Mouse (Mus musculus) macrophage (primary cell): ENCODE results near the gene Gm6588. TPM values are rescaled to one million over a fixed set of nuclear protein-coding genes. Genes with fewer than 3 reads are reported as not detected.
"Not testable (repeated sequence)": the region's sequence is repeated elsewhere in the genome, so short reads cannot be mapped to it uniquely, and the experiment has no call there.

Source experiments
- H3K27ac ChIP-seq: fragments of 350-480 bp; formaldehyde crosslinking; 2 replicates; pipeline ENCODE4 v1.9.0; 2021
- H3K36me3 ChIP-seq: fragments of 350-480 bp; formaldehyde crosslinking; 2 replicates; pipeline ENCODE4 v1.9.0; 2021; ENCODE audit errors: inconsistent target
- H3K4me3 ChIP-seq: fragments of 350-480 bp; formaldehyde crosslinking; 2 replicates; pipeline ENCODE4 v1.9.0; 2021; ENCODE audit errors: inconsistent target
- H3K79me2 ChIP-seq: fragments of 350-480 bp; formaldehyde crosslinking; 2 replicates; pipeline ENCODE4 v1.9.0; 2021; ENCODE audit errors: inconsistent target
- WGBS: methylation state at CpG from one replicate; pipeline ENCODE4 v1.1.7; 2026; ENCODE audit warnings: inconsistent platforms; ENCODE audit not compliant: missing documents; 5-methylcytosine and 5-hydroxymethylcytosine counted together
- polyA plus RNA-seq: library from polyadenylated mRNA; stranded (reverse); fragments of 250-400 nt; gene quantifications from 3 replicates; pipeline ENCODE4 v1.2.4, GENCODE M21; 2018; ENCODE audit warnings: inconsistent platforms
- total RNA-seq, 78 experiments: library from RNA; depleted of rRNA; stranded (reverse); fragments of 250-400 nt; gene quantifications; 1 replicate in 9 of 78; 2 replicates in 24 of 78; 3 replicates in 43 of 78; 4 replicates in 2 of 78; pipeline ENCODE4 v1.2.4; 2018; ENCODE audit warnings: inconsistent platforms in 56 of 78

Gene Gm6588
- total RNA-seq (2018; cell fraction: chromatin; rRNA removed) = not detected
- total RNA-seq (2018; cell fraction: cytosol; rRNA removed) = not detected
- not detected for total RNA-seq (2018; cell fraction: nucleus; rRNA removed)
- not detected in 3 replicates for polyA plus RNA-seq

DNA sequence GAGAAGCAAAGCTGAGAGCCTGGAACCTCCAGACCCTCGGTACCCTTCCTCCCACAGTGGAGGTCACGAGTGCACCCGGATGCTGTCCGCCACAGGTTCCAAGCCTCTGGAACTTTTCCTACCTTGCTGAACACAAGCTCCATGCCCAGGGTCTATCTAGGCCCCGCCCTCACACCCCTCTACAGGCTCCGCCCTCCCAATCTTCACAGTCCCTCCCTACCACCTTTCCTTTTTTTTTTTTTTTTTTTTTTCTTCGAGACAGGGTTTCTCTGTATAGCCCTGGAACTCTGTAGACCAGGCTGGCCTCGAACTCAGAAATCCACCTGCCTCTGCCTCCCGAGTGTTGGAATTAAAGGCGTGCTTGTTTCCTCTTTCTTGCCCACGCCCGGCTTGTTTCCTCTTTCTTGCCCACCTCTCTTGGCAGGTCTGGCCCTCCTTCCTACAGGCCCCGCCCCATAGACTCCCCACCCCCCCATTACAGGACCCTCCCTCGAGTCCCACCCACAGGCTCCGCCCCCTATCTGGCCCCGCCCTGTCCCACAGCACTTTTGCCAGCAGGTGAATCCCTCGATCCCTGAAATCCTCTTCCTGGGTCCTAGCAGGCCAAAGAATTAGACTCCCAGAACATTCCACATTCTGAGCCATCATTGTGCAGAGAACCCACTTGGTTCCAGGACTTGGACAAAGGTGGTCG is at the start of gene Gm6588:
TSS of gene Gm6588 (plus strand) at position 680 of the 694 bp plus-strand sequence.
- H3K4me3 ChIP-seq = no peak within 1 kb of the TSS
- 66% methylated on average over 12 of the region's 18 CpGs for WGBS
- H3K79me2 ChIP-seq = no peaks in the 10 kb centered on the region
- no peaks in the 10 kb centered on the region for H3K36me3 ChIP-seq
- no peak within 1 kb of the TSS for H3K27ac ChIP-seq

DNA sequence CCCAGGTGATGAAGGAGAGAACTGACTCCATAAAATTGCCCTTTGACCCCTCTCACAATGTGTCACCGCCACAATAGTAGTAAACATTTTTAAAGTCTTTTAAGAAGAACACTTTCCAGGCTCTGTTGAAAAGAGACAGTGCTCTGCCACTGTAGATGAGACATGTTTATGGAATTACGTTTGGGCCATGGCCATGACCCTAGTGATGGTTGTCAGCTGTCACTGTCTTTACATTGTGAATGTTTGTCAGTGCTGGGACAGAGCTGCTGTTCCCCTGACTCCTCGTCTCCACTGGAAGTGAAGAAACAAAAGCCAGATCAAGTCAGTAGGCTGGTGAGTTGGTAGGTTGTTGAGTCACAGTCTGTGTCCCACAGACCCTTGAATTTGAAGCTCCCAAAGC is 46.8 kb upstream of the Gm6588 start:
- no peaks in the 10 kb centered on the region for H3K79me2 ChIP-seq
- H3K4me3 ChIP-seq = no peak overlapping the region
- H3K27ac ChIP-seq = no peak overlapping the region
- no peaks in the 10 kb centered on the region for H3K36me3 ChIP-seq
- 75% methylated on average over 3 of the region's 3 CpGs for WGBS

DNA sequence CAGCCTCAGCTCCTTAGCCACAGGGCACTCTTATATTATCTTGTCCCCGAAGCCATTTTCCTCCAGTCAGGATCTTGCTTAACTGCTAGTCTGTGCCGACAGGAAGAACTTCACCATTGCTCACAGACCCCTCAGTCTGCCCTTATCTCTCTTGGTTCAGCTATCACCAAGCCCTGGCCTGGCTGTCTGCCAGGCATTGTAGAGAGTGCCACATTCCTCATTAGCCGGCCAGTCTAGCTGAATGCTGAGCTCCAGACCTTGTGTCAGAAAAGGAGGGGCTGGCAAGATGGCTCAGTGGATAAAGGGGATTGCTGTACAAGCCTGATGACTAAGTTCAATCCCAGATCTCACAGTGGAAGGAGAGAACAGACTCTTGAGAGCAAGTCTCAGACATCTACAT is 43.2 kb upstream of the Gm6588 start:
- no peaks in the 10 kb centered on the region for H3K79me2 ChIP-seq
- no peak overlapping the region for H3K27ac ChIP-seq
- no peak overlapping the region for H3K4me3 ChIP-seq
- no peaks in the 10 kb centered on the region for H3K36me3 ChIP-seq
- WGBS = 46% methylated on average over 3 of the region's 3 CpGs

DNA sequence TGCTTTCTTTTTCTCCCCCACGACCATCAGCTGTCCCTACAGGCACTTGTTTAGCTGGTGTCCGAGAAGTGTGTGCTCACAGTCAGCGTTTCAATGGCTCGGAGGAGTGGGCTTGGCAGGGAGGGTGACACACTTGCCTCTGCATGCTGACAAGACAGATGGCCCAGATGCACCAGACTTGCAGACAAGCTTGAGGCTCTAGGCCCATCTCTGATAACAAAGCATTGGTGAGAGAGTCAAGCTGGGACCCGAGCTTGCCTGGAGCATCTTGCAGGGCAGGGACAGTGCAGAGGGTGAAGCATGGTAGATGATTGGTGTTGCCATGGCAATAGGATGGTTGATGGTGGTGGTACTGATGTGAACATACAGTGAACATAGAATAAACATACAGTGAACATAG is 40.0 kb upstream of the Gm6588 start:
- Histone ChIP-seq H3K4me3 (no peak overlapping the region), H3K27ac (no peak overlapping the region)
- WGBS = 70% methylated on average over 5 of the region's 5 CpGs

DNA sequence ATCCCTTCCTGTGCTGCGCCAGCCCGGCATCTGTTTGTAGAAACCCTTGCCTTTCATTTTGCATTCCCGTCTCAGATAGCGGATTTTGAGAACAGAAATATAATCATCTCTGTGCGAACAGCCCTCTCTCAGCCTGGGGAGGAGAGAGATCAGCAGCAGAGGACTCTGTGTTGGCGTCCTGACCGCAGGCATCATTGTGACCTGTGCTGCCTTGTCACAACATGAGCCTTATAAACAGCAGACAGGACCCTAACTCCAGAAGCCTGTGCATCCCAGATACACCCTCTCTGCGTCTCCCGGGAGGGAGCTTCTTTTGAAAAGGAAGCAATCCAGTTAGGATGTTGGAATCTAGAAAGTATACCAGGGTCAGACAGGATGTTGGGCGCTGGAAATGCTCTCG is 38.2 kb upstream of the Gm6588 start:
- WGBS = 56% methylated on average over 11 of the region's 11 CpGs
- Histone ChIP-seq H3K79me2 (no peaks in the 10 kb centered on the region), H3K36me3 (no peaks in the 10 kb centered on the region), H3K4me3 (no peak overlapping the region), H3K27ac (no peak overlapping the region)

More for the DNA sequence above, 40.0 kb upstream of the Gm6588 start:
- H3K36me3 ChIP-seq = no peaks in the 10 kb centered on the region
- H3K79me2 ChIP-seq = no peaks in the 10 kb centered on the region

DNA sequence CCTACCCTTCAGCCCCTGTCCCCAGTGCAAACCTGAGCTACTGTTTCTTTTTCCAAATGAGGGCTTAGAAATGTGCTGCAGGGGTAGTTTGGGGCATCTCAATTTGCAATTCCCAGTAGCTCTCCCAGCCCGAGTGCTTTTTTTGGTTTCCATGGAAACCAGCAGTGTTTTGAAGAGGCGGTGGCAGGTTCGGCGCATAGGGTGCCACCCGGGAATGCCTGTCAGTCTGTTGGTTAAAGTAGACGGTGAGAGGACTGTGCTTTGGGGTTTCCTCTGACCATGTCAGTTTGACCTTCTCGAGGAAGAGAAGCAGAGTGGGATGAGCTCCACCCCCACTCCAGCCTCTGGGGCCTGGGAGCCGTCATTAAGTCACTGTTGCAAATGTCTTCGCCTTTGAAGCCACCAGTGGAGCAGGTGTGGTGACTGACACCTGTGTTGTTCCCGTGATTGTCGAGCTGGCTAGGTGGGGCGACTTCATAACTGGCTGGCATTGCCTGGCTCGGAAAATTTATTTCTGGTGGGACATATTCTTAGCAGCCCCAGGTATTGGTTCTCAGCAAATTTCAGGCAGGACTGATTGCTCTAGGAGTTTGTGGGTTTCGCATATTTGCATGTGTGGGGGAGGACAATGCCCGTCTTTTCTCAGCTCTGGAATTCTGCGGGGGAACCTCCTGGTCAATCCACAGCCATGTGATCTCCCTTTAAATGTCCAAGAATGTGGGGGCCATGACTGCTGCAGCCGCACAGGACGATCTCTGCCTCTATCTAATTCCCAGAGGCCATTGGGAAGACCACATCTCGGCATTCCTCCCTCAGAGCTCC is 37.5 kb upstream of the Gm6588 start:
- no peak overlapping the region for H3K4me3 ChIP-seq
- H3K27ac ChIP-seq = no peak overlapping the region
- no peaks in the 10 kb centered on the region for H3K79me2 ChIP-seq
- no peaks in the 10 kb centered on the region for H3K36me3 ChIP-seq
- WGBS = 20% methylated on average over 19 of the region's 19 CpGs

DNA sequence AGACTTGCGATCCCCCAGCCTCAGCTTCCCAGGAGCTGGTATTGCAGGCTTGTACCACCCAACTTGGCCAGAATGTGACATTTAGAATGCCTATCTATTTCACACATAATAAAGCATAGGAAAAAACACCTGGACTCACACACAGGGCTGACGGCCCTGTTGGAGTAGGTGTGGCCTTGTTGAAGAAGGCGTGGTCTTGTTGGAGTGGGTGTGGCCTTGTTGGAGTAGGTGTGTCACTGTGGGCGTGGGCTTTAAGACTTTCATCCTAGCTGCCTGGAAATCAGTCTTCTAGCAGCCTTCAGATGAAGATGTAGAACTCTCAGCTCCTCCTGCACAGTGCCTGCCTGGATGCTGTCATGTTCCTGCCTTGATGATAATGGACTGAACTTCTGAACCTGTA is 36.4 kb upstream of the Gm6588 start:
- WGBS = 76% methylated on average over 3 of the region's 4 CpGs
- H3K4me3 ChIP-seq, H3K79me2 ChIP-seq, H3K27ac ChIP-seq, H3K36me3 ChIP-seq: not testable (repeated sequence)

DNA sequence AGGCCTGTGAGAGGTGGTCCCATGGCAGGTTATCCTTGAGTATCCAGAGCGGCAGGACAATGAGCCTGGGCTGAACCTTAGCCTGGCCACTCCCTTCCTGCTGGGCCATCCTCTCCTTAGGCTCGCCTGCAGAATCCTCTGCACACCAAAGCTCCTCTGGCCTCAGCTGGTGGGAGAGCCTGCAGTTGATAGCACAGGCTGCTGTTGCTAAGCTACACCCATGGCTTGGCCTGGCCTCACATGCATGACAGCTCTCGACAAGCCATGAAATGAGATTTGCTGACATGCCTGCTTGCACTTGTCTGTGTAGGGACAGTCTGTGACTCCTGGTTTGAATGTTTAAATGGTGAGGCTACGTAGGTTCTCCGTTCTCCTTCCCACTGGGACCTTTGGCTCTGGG is 32.6 kb upstream of the Gm6588 start:
- H3K4me3 ChIP-seq = no peak overlapping the region
- no peaks in the 10 kb centered on the region for H3K79me2 ChIP-seq
- H3K36me3 ChIP-seq = no peaks in the 10 kb centered on the region
- WGBS = 90% methylated on average over 5 of the region's 5 CpGs
- H3K27ac ChIP-seq = no peak overlapping the region

DNA sequence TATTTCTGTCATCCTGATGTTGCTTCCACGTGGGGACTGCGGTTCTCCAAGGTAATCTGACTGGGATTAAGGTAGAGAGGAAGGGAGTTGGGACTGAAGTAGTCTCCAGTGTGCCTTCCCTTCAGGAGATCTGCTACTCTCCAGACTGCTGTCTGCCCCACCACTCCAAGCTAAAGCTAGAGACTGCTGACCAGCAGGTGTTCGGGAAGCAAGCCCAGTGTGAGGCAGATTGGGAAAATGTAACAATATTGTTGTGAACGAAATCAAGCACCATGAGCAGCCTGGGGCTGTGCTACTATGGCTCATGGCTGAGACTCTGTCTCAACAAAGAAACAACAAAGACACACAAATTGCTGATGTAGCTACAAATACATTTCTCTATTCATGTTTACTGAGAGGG is 31.2 kb upstream of the Gm6588 start:
- Histone ChIP-seq H3K27ac (no peak overlapping the region), H3K4me3 (no peak overlapping the region), H3K79me2 (no peaks in the 10 kb centered on the region), H3K36me3 (no peaks in the 10 kb centered on the region)
- 74% methylated on average over 4 of the region's 4 CpGs for WGBS

DNA sequence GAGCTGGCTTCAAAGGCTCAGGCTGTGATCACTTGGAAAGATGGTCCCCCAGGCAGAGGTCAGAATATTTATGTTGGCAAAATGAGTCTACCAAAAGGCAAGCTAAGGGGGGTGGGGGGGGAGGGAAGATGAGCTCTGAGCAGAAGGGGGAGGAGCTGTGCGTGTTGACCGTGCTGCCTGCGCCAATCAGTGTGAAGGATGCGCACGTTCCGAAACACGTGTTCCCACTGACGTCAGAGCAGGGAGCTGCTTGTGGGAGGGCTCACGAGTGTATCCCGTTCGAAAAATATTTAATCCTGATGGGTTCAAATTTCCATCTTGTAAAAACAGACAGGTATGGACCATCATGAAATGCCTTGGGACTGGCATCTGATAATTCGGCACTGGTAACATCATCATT is 29.7 kb upstream of the Gm6588 start:
- no peaks in the 10 kb centered on the region for H3K36me3 ChIP-seq
- no peaks in the 10 kb centered on the region for H3K79me2 ChIP-seq
- no peak overlapping the region for H3K4me3 ChIP-seq
- WGBS = 40% methylated on average over 12 of the region's 12 CpGs
- H3K27ac ChIP-seq = no peak overlapping the region

DNA sequence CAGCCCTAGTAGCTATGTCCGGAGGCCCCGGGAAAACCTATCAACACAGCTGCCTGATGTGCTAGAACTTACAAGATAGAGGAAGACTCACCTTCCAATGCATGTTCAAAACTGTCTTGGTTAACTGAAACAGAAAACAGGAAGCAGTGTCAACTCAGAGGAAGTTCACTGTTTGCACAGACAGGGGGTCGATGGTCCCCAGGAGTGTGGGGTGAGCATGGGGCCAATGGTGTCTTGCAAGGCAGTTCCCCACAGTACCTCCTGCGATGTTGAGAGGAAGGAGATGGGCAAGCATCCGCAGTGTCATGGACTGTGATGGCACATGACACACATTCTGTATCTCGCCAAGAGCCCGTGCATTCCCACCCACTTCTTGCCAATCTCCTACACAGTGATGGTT is 22.6 kb upstream of the Gm6588 start:
- Histone ChIP-seq H3K36me3 (no peaks in the 10 kb centered on the region), H3K79me2 (no peaks in the 10 kb centered on the region), H3K4me3 (no peak overlapping the region), H3K27ac (no peak overlapping the region)
- WGBS = 40% methylated on average over 7 of the region's 7 CpGs

DNA sequence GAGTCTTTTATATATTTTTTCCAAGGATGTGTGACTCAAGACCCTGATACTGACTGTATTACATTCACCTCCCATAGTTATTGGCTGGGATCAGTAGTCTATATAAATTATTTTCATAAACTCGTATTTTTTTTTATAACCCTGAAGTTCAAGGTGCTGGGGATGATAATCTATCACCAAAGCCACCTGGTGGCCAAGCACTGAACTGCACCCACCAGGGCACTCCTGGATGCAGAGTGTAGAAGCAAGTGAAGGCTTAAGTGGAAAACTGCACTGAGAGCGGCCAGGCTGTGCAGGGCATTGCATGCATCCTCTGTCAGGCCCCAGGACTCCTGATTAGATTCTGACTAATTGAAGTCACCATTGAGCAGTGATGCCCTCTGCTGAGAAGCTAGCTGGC is 21.9 kb upstream of the Gm6588 start:
- no peak overlapping the region for H3K4me3 ChIP-seq
- no peak overlapping the region for H3K27ac ChIP-seq
- no peaks in the 10 kb centered on the region for H3K79me2 ChIP-seq
- no peaks in the 10 kb centered on the region for H3K36me3 ChIP-seq
- 66% methylated on average over 2 of the region's 2 CpGs for WGBS

DNA sequence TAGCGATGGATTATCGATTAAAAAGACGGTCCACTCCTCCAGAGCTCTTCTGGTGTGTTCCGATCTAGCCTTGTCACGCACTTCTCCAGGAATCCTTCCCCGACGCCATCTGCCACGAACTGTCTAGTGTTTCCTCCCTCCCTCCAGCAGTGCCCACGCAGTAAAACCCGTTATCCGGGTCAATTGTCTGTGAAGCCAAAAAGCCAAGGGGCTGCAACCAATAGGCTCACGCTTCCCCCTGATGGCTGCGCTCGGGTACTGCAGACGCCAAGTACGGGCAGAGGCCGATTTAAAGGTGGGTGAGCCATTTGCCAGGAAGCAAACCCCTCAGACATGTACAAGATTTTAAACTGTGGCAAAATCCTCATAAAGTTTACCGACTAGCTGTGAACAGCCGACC is 20.3 kb upstream of the Gm6588 start:
- H3K4me3 ChIP-seq = no peak overlapping the region
- whole genome bisulfite sequencing = 17% methylated on average over 19 of the region's 19 CpGs
- H3K36me3 ChIP-seq = no peaks in the 10 kb centered on the region
- H3K27ac ChIP-seq = no peak overlapping the region
- no peaks in the 10 kb centered on the region for H3K79me2 ChIP-seq

DNA sequence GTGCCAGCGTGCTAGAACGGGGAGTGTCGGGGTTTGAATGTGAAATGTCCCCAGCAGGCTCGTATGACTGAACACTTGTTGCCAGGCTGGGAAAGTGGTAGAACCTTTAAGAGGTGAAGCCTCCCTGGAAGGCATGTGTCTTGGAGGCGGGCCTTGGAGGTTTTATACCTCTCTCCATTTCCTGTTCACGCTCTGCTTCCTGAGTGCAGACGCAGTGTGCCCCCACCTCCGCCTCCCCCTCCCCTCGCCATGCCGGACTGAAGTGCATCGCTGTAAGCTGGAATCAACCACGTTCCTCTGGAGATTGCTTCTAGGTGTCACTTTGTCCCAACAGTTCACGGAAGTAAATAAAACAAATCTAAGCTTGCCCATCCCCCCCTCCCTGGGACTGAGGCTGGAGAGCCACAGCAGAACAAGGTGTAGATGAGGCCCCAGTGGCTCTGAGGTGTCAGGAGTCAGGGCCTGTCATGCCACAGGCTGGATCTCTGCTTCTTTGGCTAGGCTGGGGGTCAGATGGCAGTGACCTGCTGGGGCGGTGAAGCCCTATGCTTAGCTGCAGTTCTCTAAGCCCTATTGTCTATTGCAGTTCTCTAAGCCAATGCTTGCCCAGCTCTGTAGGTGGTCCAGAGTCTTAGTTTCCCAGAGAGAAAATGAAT is 18.0 kb upstream of the Gm6588 start:
- no peaks in the 10 kb centered on the region for H3K79me2 ChIP-seq
- H3K36me3 ChIP-seq = no peaks in the 10 kb centered on the region
- no peak overlapping the region for H3K4me3 ChIP-seq
- no peak overlapping the region for H3K27ac ChIP-seq
- WGBS = 10% methylated on average over 14 of the region's 14 CpGs

DNA sequence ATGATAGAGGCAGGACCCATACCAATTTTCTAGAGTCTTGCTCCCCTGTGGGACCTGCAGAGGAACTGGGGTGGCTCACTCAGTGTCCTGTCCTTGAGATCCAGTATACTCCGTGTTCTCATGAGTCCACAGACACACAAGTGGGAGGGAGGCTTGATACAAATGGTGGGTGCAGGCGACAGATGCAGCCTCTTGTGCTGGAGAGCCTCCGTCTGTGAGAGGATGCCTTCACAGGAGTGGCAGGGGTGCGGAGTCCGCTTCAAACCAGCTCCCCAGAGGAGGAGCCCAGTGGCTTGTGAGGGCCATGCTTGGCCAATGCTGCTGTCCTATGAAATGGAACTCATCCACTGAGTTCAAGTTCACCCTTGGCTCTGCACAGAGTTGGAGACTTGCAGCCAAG is 17.2 kb upstream of the Gm6588 start:
- no peaks in the 10 kb centered on the region for H3K36me3 ChIP-seq
- 90% methylated on average over 5 of the region's 5 CpGs for WGBS
- no peak overlapping the region for H3K27ac ChIP-seq
- no peak overlapping the region for H3K4me3 ChIP-seq
- no peaks in the 10 kb centered on the region for H3K79me2 ChIP-seq
